Mouse (Mus musculus): ENCODE results near the gene Lin7a.

Gene Lin7a

DNA sequence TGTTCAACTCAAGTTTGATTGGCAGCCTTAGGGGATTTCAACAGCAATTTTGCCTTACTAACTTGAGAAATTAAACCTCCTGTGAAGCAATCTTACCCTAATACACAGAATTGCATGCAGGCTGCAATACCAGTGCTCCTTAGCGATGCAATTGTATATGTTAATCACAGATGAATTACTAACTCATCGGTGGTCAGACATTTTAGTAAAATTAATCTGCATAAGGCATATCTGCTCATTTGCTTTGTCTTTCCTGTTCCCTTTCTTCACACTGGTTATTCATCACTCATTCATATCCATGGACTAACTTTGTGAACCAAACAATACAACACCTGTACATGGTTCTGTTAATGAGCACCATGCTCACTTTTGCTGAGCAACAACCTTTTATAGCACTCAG is 20.2 kb upstream of the Lin7a start:
- no peak for DNase-seq (ENCODE audit: low spot score in 2 of 2)

DNA sequence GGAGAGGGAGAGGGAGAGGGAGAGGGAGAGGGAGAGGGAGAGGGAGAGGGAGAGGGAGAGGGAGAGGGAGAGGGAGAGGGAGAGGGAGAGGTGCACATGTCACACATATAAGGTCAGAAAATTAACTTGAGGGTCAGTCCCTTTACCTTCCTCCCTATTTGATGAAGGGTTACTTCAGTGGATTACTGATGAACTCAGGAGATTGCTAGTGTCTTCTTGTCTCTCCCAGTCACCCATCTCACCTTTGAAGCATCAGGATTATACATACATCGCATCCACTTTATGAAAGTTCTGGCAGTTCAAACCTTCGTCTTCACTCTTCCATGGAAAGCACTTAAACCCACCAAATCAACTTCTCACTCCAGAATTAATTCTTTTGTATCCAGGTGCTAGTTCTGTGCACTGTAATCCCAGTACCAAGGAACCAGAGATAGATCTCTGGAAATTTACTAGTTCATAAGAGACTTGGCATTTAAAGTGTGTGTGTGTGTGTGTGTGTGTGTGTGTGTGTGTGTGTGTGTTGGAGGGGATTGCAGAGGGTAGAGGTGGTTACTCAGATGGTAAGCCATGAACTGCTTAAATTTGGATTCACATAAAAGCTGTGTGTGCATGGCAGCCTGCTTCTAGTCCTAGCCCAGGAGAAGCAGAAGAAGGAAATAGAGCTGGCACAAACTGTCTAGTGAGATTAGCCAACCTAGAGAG is 19.5 kb upstream of the Lin7a start:
- DNase-seq (ENCODE audit: low spot score in 2 of 2), result no peak

DNA sequence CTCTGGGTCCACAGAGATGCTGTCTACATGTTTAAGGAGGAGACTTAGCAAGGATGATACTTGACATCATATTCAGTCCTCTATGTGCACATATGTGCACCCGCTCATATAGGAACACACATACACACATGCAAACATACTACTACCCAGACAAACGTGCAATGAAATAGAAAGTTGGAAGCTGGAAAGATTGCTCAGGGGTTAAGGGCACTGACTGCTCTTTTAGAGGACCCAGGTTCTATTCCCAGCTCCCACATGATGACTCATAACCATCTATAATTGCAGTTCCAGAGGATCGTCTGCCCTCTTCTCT is 19.0 kb upstream of the Lin7a start:
- no peak for DNase-seq (ENCODE audit: low spot score in 2 of 2)

DNA sequence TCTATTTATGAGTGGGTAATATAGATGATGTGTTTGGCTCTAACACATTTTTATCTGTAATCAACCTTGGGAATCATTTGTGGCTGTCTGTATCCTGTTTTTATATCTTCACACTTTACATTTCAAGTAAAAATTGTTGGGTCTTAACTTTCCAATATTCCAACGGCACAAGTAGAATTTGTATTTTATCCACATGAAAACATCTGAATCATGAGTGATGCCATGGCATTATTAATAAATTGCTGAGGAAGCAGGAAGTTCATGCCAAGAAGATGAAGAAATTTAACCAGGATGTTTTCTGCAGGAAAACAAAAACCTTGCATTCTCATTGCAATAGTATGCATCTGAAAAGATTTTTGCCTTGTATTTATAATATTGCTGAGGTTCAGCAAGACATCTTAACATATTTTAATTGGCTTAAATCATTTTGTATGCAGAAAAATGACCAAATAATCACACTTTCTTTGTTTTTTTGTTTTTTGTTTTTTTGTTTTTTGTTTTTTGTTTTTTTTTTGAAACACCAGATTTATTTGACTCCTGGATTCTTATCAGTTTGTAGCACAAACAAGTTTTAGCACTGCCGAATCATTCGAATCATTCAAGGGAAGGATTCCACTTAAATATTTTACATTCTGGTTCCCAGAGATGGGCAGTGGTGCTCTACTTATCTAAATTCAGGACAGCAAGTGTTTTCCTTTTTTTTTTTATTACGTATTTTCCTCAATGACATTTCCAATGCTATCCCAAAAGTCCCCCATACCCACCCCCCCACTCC is 18.1 kb upstream of the Lin7a start:
- no peak for DNase-seq (ENCODE audit: low spot score in 2 of 2)

DNA sequence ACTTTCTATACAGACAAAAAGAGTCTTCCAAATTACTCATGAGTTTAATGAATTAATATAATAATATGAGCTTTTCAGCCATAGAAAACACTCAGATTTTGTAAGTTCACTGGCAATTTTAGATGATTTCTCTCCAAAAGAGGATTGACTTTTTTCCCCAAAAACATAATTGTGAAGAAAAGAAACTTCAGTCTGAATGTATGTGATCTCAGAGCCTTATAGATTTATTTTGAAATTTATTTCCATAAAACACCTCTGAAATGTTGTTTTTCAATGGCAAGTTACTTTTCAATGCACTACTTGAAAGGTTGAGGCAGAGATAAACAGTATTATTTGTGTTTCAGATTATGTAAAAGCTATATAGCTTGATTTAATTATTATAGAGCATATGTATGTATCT is 16.8 kb upstream of the Lin7a start:
- DNase-seq (ENCODE audit: low spot score in 2 of 2), result no peak

DNA sequence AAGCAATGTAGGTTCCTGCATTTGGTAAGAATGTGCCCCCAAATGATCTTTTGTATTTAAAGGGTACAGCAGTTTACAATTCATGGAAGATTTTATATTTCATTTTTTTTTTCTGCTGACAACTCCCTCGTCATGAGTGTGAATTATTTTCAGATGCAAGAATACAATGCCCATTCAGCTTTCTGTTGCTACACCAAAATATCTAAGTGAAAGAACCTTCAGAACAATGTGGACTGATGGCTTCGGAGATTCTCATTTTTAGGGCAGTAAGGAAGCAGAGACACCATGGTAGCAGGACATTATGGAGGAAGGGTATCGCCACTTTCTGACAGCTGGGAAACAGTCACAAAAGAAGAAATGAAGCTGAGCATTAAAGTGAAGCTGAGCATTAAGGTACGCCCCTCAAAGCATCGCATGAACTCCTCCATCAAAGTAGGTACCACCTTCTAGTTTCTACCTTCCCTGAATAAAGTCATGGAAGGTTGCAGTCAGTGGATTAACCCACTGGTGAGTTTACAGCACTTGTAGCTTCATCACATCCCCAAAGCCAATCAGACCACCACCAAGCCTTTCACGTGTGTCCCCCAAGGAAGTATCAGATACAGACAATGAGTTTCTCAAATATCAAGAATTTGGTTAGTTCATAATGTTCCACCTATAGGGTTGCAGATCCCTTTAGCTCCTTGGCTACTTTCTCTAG is 16.0 kb upstream of the Lin7a start:
- DNase-seq (ENCODE audit: low spot score in 2 of 2), result no peak

DNA sequence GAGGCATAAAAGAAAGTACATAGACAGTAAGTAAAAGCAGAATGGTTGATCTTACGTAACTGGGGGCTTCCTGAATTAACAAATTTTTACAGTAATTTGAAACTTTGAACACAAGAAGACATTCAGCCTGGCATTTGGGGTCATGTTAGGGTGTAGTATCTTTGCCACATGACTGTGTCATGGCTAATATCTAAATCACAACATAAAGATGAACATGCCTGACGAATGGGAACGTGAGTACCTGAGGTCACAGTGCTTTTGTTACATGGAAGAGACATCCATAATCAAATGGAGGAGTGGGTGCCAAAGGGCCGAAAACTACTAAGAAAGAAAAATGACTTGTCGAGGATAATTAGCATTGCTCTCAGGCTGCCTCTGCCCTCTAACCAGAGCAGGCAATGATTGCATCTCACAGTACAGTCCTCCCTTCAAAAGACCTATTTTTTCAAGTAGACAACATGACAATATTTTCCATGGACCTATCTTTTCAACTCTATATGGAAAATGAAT is 15.0 kb upstream of the Lin7a start:
- no peak for DNase-seq (ENCODE audit: low spot score in 2 of 2)

DNA sequence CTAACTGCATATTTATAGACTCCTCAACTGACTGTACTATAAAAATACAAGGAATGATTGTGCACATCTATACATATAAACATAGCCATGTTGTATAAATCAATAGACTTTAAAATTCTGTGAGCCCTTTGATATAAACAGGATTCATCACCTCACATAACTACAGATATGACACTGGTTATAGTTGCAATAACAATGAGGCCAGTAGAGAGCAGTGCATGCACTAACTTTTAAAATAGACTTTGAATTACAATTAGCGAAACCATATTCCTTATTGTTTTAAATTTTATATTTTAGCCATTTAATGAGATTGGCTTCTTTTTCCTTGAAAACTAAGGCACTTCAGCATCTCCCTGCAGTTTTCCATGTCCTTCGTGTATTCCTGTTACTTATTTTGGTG is 11.1 kb upstream of the Lin7a start:
- DNase-seq (ENCODE audit: low spot score in 2 of 2), result no peak

DNA sequence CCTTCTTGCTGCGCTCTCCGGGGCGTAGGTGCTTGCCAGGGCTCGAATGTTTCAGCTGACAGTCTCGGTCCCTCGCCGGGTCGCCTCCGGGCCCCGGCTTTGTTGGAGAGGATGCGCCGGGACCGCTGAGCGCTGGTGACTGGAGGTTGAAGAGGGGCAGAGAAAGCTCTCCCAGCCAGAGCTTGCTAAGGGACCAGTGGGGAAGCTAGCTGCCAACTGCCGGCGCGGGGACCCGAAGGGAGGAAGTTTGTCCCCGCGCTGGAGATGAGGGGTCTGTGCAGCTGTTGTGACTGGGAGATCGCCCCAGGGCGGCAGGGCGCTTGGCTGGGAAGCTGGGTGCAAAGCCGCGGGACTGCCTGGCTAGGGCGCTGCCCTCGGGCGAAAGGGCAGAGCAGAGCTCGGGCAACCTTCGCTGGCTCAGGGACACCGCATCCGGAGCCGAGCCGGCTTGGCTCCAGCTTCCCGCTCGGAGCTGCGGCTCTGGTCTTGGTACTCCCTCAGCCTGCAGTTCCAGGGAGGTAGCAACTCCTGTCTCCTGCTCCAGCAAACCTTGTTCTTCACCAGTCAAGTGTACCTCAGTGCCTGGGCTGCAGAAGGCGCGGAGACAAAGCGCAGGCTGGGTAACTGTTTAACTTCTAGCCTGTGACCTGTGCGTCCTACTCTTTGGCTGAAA is 781 bp downstream of the Lin7a start:
- peak in 1 of 2 experiments; percentile 18 for DNase-seq (ENCODE audit: low spot score in 2 of 2)

DNA sequence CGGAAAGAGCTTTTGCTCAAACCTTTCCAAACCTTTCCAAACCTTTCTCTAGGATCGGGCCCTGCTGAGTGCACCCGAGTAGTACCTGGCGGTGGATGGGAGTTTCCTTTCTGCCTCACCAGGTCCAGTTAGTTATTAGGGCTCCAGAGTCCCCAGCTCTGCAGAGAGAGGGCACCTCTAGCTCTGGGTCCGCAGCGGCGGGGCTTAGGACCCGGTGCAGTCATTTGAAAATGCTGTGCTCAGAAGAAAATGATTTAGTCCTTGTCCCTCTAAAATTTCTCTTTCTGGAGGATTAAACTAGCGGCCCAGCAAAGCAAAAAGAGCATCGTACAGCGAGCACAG is 1.3 kb downstream of the Lin7a start:
- no peak for DNase-seq (ENCODE audit: low spot score in 2 of 2)

DNA sequence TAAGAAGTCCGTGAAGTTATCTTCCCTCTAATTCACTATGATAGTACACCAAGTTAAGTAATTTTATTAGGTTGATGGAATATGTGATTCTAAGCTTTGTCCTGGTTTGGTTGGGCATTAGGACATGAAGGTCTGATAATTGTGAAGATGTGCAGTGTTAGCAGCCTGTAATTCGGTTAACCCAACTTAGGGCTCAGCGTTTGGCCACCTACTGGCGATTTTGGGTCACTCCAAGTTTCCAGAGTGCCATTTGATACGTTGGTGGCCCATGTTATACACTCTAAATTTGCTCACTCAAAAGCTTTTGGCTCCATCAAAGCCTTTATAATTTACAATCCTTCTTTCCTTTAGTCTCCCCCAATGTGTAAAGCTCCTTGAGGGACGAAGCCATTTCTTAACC is 2.4 kb downstream of the Lin7a start:
- no peak for DNase-seq (ENCODE audit: low spot score in 2 of 2)

DNA sequence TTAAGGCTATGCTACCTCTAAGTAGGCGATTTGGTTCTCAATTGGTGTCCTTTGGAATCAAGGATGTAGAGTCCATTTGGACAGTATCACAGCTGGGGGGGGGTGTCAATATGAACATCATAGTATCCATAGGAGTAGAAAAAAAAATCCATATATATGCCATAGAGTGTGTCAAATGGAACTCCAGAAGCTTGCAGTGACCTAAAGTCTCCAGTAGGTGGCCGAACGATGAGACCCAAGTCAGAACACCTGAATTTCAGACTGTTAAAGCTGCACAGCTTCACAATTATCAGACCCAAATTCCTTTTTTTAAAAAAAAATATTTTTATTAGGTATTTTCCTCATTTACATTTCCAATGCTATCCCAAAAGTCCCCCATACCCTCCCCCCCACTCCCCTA is 3.3 kb downstream of the Lin7a start:
- no peak for DNase-seq (ENCODE audit: low spot score in 2 of 2)

DNA sequence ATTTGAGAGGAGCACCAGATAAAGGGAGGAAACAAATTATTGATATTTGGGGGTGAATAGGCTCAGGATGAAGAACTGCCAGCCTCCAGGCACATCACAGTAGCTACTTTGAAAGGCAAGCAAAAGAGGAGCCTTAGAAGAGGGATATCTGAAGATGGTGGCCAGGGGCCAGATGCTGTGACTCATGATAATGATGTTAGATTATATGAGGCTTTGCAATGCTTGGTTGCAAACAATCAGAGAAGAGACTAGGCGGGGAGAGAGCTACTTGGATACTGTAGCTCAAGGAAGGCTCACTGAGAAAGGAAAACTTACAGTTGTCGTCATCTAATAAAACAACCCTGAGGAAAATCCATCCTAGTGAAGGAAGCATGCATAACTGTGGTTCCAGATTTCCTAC is 5.2 kb downstream of the Lin7a start:
- DNase-seq (ENCODE audit: low spot score in 2 of 2), result no peak

DNA sequence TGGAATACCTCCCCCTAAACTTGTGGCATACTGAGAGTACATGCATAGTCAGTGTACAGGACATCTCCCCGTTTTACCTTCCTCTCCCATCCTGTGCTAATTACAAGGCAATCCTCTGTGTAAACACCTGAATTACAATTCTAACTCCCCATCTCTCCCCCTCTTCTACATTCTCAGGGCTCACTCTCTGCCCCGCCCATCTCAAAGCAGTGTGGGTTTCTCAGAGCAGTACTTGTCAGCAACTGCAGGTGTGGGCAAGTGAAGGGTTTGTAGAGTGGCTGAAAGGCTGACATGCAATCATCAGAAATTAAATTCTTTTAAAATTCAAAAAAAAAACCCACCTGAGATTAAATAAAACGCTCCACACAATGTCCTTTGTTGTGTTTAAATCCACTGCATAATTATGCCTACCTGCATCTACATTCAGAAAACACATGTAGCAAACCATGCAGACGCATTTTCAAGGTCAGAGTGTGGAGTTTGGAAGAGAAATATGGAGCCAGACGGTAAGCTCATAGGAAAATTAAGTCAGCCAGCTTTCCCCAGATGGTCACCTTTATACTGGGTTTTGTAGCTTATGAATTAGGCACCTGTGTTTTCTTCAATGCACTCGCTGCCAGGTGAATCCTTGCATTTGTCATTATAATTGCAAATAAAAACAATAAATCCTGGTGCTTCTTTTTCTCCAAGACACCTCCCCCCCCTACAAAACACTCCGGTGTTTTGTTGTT is 22.6 kb downstream of the Lin7a start:
- no peak for DNase-seq (ENCODE audit: low spot score in 2 of 2)

DNA sequence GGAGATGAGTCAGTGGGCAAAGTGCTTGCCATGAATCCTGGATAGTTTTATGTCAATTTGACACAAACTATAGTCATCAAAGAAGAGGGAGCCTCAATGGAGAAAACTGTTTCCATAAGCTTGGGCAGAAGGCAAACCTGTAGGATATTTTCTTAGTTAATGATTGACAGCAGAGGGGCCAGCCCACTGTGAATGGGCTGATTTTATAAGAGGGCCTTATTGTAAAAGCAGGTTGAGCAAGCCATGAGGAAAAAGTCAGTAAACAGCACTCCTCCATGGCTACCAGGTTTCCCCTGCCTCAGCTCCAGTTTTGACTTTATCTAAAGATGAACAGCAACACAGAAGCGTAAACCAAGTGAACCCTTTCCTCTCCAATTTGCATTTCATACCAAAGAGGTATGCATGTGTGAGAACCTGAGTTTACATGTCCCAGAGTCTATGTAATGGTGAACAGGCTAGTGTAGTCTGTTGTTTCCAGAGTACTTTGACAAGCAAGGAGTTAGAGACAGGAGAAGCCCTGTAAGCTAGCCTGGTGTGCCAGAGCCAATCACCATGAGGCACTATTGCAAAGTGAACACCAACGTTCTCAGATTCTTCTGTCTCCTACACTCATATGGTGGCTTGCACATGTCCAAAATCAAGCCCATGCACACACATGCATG is 29.2 kb downstream of the Lin7a start:
- no peak for DNase-seq (ENCODE audit: low spot score in 2 of 2)

DNA sequence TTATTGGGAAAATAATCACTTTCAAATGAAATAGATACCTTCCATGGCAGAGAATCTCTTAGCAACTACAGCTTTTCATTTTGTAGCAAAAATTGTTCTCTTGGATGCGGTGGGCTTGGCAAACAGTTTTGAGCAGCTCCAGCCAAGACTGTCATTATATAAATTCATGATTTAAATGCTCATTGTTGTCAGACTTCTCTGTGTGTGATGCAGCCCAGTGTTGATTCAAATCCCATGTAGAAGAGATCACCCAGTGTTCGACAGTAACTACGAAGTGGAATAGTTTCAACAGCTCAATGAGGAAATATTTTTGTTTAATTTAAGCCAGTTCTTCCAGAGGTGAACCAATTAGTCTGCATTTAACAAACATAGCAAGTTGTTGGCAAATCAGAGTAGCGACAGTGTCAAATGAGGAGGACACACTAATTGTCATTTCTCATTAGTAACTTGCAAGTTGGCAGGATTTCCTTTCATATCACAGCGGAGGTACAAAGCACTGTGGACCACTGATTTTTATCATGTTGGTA is 39.5 kb downstream of the Lin7a start:
- no peak for DNase-seq (ENCODE audit: low spot score in 2 of 2)

DNA sequence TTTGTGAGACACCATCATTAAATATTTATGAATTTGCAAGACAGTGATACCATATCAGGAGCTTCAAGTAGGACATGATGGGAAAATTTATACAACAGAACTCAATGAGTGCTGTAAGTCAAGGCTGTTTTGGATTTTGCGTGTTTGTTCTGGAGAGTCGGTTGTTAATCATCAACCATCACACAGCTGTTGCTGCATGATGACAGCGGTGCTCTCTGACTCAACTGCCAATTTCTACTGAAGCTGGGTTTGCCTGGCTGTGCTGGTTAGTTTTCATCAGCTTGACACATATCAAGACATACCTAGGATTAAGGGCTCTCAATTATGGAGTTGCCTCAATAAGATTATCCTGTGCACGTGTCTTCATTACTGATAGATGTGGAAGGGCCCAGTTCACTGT is 41.1 kb downstream of the Lin7a start:
- no peak for DNase-seq (ENCODE audit: low spot score in 2 of 2)

DNA sequence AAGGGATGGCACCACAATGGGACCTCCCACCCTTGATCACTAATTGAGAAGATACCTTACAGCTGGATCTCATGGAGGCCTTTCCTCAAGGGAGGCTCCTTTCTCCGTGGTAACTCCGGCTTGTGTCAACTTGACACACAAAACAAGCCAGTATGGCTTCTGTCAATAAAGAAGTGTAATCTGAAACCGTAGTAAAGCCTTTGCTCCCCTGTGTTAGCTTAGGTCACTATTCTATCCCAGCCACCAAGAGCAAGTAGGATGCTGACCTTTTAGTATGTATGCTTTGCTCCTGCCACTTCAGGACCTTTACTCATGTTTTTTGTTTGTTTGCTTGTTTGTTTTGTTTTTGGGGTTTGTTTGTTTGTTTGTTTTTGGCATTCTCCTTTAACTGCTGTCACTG is 41.9 kb downstream of the Lin7a start:
- DNase-seq (ENCODE audit: low spot score in 2 of 2), result no peak

DNA sequence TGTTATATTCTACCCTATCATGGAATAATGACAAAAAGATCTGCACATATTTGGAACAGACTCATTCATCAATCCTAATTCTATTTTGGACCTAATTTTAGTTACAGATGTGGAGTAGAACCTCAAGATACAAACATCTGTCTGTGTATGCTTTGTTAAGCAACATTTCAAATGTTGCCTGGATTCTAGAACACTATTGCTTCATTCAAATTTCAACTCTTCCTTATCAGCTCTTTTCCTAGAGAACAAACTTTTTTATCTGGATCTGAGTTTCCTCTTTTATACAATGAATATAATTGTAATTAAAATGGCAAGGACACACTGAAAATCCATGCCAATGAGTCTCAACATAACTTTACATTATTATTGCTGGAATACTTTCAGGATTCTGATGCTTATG is 43.8 kb downstream of the Lin7a start:
- no peak for DNase-seq (ENCODE audit: low spot score in 2 of 2)

DNA sequence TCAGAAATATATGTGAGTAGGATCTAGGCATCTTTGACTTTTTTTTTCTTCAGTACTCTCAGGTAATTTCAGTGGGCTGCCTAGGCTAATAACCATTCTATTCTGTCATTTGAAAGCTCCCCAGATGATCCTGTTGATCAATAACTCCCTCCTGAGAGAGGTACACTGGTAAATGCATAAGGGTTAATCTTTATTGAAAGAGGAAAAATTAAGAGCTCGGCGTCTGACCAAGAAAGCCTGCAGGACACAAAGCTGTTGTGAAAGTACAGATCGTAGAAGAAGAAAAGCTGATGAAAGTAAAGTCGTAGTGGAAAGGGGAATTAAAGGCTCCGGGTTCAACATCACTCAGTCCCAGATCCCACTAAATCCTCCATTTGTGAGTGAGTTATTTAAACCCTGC is 44.2 kb downstream of the Lin7a start:
- DNase-seq (ENCODE audit: low spot score in 2 of 2), result no peak

DNA sequence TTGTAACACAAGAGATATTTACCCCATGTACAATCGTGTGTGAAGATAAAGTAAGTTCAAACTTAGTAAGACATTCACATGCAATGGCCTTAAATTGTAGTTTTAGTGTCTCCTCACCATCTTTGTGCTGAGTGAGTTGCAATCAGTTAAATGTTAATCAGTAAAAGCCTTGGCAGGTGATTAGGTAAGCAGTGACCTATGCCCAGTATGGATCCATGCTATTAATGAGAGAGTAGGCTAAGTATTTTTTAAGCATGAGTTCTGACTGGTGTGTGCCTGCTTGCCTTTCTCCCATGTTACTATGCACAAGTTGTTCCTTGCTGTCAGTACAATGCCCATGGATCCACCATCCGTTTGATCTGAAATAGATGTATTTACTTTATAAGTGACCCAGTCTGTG is 44.6 kb downstream of the Lin7a start:
- no peak for DNase-seq (ENCODE audit: low spot score in 2 of 2)

Data from urinary bladder, postnatal 4 days (tissue).